Mouse (Mus musculus): Measurements from ENCODE around the gene Rgs6. TPM values are rescaled to one million over a fixed set of nuclear protein-coding genes. Genes with fewer than 3 reads are reported as not detected.

The Rgs6 gene
- total and polyA plus RNA-seq, 3 experiments = 7.3 to 12.6 (median 10.2) TPM

- TF ChIP-seq POLR2A (IDR thresholded peaks at IDR 0.05; ENCODE audit: insufficient read depth, low read depth, low read length) = no peak
- TF ChIP-seq CTCF (IDR thresholded peaks at IDR 0.05) = no peak
- no peak for TF ChIP-seq EP300 (IDR thresholded peaks at IDR 0.05; ENCODE audit: insufficient read depth, low read depth, low read length)
- no peaks in the 10 kb centered on the region for H3K79me2 ChIP-seq (replicated peaks; ENCODE audit: control insufficient read depth, insufficient read depth, low read length)
- H3K36me3 ChIP-seq (ENCODE audit: control insufficient read depth, insufficient read depth, low read length) = no peaks in the 10 kb centered on the region
- intact Hi-C loops (cut with DNase I) = no loop called here
- no peak for DNase-seq
- H3K4me3 ChIP-seq = no peak overlapping the region
- H3K9ac ChIP-seq (ENCODE audit: low read depth, low read length) = no peak overlapping the region
- WGBS = 91% methylated on average over 1 of the region's 1 CpGs
- no peaks in the 10 kb centered on the region for H3K27me3 ChIP-seq (ENCODE audit: control insufficient read depth, insufficient read depth, low read length)
- H3K4me1 ChIP-seq (ENCODE audit: control insufficient read depth, insufficient read depth, low read length) = no peaks in the 10 kb centered on the region
- no peak overlapping the region for H3K27ac ChIP-seq
Measured at GRCm38 (mm10) chr12:82568370-82568769, 19.7 kb upstream of the Rgs6 start.

- TF ChIP-seq CTCF (IDR thresholded peaks at IDR 0.05) (no peak), EP300 (IDR thresholded peaks at IDR 0.05; ENCODE audit: insufficient read depth, low read depth, low read length) (no peak), POLR2A (IDR thresholded peaks at IDR 0.05; ENCODE audit: insufficient read depth, low read depth, low read length) (no peak)
- no peak overlapping the region for H3K27ac ChIP-seq
Measured at GRCm38 (mm10) chr12:82572706-82573105, 15.4 kb upstream of the Rgs6 start.

GRCm38 (mm10) chr12:82586592-82586991, 1.5 kb upstream of the Rgs6 start:
- intact Hi-C loops (cut with DNase I) = no loop called here
- DNase-seq = no peak
- Histone ChIP-seq H3K9ac (ENCODE audit: low read depth, low read length) (no peak overlapping the region), H3K79me2 (replicated peaks; ENCODE audit: control insufficient read depth, insufficient read depth, low read length) (no peaks in the 10 kb centered on the region), H3K36me3 (ENCODE audit: control insufficient read depth, insufficient read depth, low read length) (no peaks in the 10 kb centered on the region), H3K4me1 (ENCODE audit: control insufficient read depth, insufficient read depth, low read length) (no peaks in the 10 kb centered on the region), H3K4me3 (no peak overlapping the region), H3K27ac (no peak overlapping the region), H3K27me3 (ENCODE audit: control insufficient read depth, insufficient read depth, low read length) (no peaks in the 10 kb centered on the region)
- TF ChIP-seq CTCF (IDR thresholded peaks at IDR 0.05) (peak; percentile 58), POLR2A (IDR thresholded peaks at IDR 0.05; ENCODE audit: insufficient read depth, low read depth, low read length) (no peak), EP300 (IDR thresholded peaks at IDR 0.05; ENCODE audit: insufficient read depth, low read depth, low read length) (no peak)
- WGBS = 42% methylated on average over 7 of the region's 7 CpGs

More at GRCm38 (mm10) chr12:82572706-82573105, 15.4 kb upstream of the Rgs6 start:
- H3K79me2 ChIP-seq (replicated peaks; ENCODE audit: control insufficient read depth, insufficient read depth, low read length) = no peaks in the 10 kb centered on the region
- WGBS = 72% methylated on average over 1 of the region's 1 CpGs
- no peak overlapping the region for H3K9ac ChIP-seq (ENCODE audit: low read depth, low read length)
- no peaks in the 10 kb centered on the region for H3K4me1 ChIP-seq (ENCODE audit: control insufficient read depth, insufficient read depth, low read length)
- intact Hi-C loops (cut with DNase I) = no loop called here
- no peaks in the 10 kb centered on the region for H3K27me3 ChIP-seq (ENCODE audit: control insufficient read depth, insufficient read depth, low read length)
- no peak for DNase-seq
- H3K4me3 ChIP-seq = no peak overlapping the region
- no peaks in the 10 kb centered on the region for H3K36me3 ChIP-seq (ENCODE audit: control insufficient read depth, insufficient read depth, low read length)

- 85% methylated on average over 7 of the region's 7 CpGs for WGBS
- TF ChIP-seq EP300 (IDR thresholded peaks at IDR 0.05; ENCODE audit: insufficient read depth, low read depth, low read length) (no peak), CTCF (IDR thresholded peaks at IDR 0.05) (no peak), POLR2A (IDR thresholded peaks at IDR 0.05; ENCODE audit: insufficient read depth, low read depth, low read length) (no peak)
- Histone ChIP-seq H3K4me3 (no peak overlapping the region), H3K9ac (ENCODE audit: low read depth, low read length) (no peak overlapping the region), H3K27me3 (ENCODE audit: control insufficient read depth, insufficient read depth, low read length) (no peaks in the 10 kb centered on the region), H3K4me1 (ENCODE audit: control insufficient read depth, insufficient read depth, low read length) (no peaks in the 10 kb centered on the region), H3K27ac (no peak overlapping the region), H3K79me2 (replicated peaks; ENCODE audit: control insufficient read depth, insufficient read depth, low read length) (no peaks in the 10 kb centered on the region), H3K36me3 (ENCODE audit: control insufficient read depth, insufficient read depth, low read length) (no peaks in the 10 kb centered on the region)
- intact Hi-C loops (cut with DNase I) = no loop called here
- DNase-seq = no peak
Measured at GRCm38 (mm10) chr12:82587348-82587895, 670 bp upstream of the Rgs6 start.

GRCm38 (mm10) chr12:82588846-82589630, 946 bp downstream of the Rgs6 start:
- Histone ChIP-seq H3K27ac (no peak overlapping the region), H3K36me3 (ENCODE audit: control insufficient read depth, insufficient read depth, low read length) (no peaks in the 10 kb centered on the region), H3K4me1 (ENCODE audit: control insufficient read depth, insufficient read depth, low read length) (no peaks in the 10 kb centered on the region), H3K4me3 (no peak overlapping the region), H3K79me2 (replicated peaks; ENCODE audit: control insufficient read depth, insufficient read depth, low read length) (no peaks in the 10 kb centered on the region), H3K9ac (ENCODE audit: low read depth, low read length) (no peak overlapping the region), H3K27me3 (ENCODE audit: control insufficient read depth, insufficient read depth, low read length) (no peaks in the 10 kb centered on the region)
- 31% methylated on average over 19 of the region's 19 CpGs for WGBS
- TF ChIP-seq POLR2A (IDR thresholded peaks at IDR 0.05; ENCODE audit: insufficient read depth, low read depth, low read length) = no peak
- TF ChIP-seq CTCF (IDR thresholded peaks at IDR 0.05) = no peak
- no peak for TF ChIP-seq EP300 (IDR thresholded peaks at IDR 0.05; ENCODE audit: insufficient read depth, low read depth, low read length)
- intact Hi-C loops (cut with DNase I) = no loop called here
- no peak for DNase-seq

GRCm38 (mm10) chr12:82599011-82599410, 10.9 kb downstream of the Rgs6 start:
- TF ChIP-seq CTCF (IDR thresholded peaks at IDR 0.05) = no peak
- H3K4me3 ChIP-seq = no peak overlapping the region
- no peak for DNase-seq
- H3K4me1 ChIP-seq (ENCODE audit: control insufficient read depth, insufficient read depth, low read length) = no peaks in the 10 kb centered on the region; the same call in 1 of the 2 replicates
- no peaks in the 10 kb centered on the region for H3K27me3 ChIP-seq (ENCODE audit: control insufficient read depth, insufficient read depth, low read length)
- 95% methylated on average over 2 of the region's 2 CpGs for WGBS
- no peaks in the 10 kb centered on the region for H3K79me2 ChIP-seq (replicated peaks; ENCODE audit: control insufficient read depth, insufficient read depth, low read length)
- H3K27ac ChIP-seq = no peak overlapping the region
- no peaks in the 10 kb centered on the region for H3K36me3 ChIP-seq (ENCODE audit: control insufficient read depth, insufficient read depth, low read length)
- H3K9ac ChIP-seq (ENCODE audit: low read depth, low read length) = no peak overlapping the region
- intact Hi-C loops (cut with DNase I) = no loop called here

Data from heart, adult 2 months (tissue).